Mouse (Mus musculus) thymus, postnatal 4 days (tissue): ENCODE measurements at regions not wholly inside any gene's neighbourhood (a gene's known extent, or its start where the extent isn't known, plus 50 kb on each side); places are given as distances from the start of the nearest gene placed in this dataset.

ENCODE experiments used
- DNase-seq: peaks from one replicate; pipeline ENCODE4 v3.0.0; 2021

DNA sequence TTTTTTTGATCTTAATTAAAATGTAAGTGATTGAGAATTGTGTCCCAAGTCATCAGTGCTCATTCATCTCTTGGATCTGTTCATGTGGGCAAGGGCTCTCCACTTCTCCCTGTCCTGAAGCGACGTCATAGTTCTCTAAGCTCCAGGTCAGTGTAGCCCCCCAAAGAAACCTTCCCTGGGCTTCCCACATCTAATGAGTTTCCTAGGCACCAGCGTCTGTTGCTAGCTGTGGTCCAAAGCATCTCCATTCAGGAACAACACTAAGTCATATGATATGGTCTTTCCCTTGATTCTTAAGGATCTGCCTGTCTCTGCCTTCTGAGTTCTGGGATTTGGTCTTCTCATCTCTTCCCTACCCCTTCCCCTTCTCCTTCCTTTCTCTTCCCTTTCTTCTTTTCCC, 66.3 kb upstream of the Sox4 start:
- no peak for DNase-seq

DNA sequence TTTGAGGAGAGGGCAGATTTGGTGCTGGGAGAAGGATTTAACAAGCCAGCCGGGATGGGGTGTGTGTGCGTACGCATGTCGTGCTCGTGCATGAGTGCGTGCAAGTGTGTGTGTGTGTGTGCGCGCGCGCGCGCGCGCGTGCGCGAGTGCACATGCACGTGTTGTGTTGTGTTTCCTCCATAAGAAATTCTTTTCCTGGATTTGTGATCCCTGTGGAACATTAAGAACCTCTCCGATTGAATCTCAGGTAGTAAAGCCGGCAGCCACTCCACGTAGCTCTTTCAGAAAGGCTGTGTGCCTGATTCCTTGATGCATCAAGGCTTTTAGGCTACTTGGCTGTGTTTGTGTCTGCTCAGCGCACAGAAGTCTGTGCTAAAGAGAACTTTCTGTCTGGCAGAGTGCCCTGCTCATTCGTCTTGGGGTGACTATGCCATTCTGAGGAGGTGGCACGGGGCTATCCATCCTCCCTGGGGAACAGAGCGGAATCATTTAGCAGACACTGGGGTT, 62.7 kb upstream of the Sox4 start:
- DNase-seq, result no peak

DNA sequence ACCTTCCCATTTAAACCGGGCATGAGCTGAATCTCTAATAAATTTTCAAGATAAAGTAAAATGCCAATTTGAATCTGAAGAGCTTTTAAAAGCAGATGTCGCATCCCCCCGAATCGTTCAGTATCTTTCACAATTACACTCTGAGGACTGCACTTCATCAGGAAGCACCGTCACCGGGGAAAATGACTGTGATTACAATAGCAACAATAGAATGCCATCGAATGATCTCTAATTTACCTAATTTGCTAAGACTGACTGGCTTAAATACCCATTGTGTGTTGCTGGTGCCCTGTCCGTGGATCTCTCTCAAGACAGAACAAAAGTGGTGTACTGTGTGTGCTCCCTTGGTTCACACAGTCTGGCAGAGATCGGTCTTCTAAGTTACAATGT, 62.1 kb upstream of the Sox4 start:
- no peak for DNase-seq

DNA sequence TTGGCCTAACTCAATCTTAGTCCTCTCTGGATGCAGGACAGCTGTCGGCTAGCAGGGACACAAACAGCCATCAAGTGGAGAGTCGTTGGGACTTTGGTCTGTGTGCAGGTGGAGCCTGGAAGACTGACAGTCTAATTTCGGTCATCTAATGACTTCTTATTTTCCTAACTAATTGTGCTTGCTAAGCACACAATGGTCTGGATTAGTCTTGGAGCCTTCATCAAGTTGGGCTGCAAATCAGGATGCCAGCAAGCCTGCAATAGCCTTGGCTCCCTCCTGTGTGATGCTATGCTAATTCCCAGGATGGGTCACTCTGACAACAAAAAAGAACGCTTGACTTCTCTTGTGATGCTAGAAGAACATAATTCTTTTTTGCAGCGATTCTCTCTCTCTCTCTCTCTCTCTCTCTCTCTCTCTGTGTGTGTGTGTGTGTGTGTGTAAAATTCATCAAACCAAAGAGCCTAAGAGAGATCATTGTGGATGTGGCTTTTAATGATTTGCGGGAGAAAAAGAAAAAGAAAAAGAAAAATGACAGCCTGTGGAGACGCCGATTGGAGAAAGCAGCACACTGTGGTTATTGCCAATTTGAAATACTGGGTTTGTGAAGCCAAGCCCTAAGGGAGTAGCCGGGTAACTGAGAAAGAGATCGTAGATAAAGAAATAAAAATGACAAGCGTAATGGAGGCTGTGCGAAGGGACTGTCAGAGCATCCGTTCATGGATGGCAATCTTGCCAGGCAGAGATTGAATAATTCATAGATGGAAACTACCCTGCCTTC, 61.5 kb upstream of the Sox4 start:
- DNase-seq, result no peak

DNA sequence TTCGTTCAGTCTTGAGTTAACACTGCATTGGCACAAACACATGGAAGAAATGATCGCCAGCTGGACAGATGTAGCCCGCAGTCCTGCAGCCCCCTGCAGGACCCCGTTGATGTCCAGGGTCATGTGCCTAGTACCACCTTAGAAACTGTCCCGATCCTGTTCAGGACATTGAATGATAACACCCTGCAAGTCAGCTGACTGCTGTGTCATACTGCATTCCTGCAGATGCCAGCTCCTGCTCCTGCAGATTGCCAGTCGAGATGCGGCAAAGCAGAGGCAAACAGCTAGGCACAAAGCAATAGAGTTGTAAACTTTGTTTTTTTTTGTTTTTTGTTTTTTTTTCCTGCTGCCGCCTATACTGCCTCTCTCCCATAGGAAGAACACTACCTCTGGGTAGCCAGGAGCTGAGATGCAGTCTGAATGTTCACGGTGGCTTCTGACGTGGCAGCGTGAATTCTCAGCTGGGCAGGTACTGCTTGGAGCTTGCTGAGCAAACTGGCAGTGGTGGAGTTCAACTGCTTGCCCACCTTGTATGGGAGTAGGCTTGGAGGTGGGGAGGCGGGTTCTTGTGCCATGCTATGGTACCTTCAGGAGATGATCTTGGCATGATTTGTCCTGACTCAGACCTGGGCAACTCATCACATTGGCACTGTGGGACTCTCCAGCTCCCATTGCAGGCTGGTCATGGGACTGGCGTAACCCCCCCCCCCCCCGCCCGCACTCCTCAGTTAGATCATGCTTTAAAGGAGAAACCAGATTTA, 60.7 kb upstream of the Sox4 start:
- no peak for DNase-seq

DNA sequence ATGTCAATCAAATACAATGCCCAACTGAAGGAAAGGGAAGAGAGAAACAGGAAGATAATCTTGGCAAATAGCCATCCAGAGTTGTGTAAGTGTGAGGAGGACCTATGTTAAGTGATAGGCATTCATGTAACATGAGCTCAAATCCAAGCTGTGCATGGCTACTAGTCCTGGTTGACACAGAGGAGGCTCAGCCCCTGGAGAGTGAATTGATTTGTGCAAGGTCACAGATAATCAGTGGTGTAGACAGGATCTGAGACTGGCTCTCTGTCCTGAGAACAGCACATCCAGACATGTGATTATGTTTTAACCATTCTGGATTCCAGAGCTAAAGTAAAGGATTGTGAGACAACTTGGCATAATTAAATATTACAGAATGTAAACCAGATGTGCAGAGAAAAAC, 53.0 kb upstream of the Sox4 start:
- DNase-seq, result no peak
